Mouse (Mus musculus): ENCODE results near the gene Mybpc1. TPM values are rescaled to one million over a fixed set of nuclear protein-coding genes. Genes with fewer than 3 reads are reported as not detected.
A peak's percentile ranks its signal among the peaks of the same experiment; 100 is the strongest.

Gene Mybpc1
- not detected in 2 replicates for total RNA-seq (2015)
- total RNA-seq (2017), result not detected in 2 replicates

DNA sequence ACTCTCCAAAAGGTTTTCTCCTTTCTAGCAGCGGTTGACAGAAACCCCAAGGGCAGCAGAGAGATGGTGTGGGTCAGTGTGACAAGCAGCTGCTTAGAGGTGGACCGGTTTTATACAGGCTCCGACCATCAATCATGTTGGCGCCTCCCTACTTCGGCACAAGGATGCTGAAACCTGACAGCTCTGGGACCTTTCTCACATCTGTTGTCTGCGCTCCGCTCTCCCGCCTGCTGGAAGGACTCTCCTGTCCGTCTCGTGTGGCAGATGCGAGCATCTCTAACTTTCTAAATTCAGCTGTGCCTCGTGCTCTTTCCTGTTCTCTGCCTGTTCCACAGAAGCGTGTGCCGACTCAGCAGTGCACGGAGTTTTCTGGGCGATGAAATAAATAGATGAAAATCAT, at the start of gene Mybpc1:
Mybpc1 (minus strand) TSS at position 210 of the 400 bp plus-strand sequence.
- ATAC-seq (replicated peaks; ENCODE audit: poor library complexity), result no peak

DNA sequence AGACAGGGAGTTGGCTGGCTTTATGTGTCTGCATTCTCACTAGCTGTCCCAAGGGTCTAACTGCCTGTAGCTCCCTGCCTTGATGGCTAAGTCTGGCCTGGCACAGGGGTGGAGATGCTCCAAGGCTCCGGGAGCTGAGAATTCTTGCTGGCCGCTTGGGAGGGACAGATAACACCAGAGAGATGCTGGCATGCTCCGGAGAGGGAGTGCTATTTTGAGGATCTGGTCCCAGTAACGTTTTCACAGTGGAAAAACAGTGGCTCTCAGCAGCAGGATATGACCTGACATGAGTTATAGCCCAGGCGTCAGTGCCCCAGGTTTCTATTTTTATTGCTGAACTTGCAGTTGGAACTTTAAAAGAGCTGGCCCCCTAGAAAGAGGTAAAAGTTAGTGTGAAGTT, 40.5 kb upstream of the Mybpc1 start:
- ATAC-seq (replicated peaks; ENCODE audit: poor library complexity), result 0 out of 2 replicates have a peak, but pooled peaks have one; percentile 23

DNA sequence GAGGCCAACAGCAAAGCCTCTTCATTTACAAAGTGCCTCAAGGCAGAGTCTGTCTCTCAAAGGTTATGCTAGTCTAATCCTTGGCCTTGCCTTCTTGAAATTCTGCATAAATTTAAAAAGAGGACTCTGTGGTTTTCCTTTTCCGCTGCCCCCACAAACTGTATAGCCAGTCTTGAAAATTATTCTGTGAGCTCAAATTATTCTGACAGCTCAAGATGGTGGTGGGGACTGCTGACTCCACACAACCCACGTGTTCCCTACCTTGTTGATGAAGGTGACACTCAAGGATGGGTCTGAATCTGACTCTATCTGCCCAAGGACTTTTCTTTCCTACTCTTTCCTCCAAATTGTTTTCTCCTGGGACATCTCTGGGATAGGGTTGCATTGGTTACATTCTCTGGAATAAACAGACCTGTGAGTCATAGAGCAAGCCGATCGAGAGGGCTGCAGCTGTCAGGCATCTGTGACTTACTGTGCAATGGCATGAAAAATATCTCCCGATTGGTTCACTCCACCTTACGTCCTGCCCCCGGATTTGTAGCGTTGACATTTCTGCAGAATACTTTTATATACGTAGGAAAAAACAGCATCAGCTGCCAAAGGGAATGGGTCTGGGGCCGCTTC, 26.5 kb upstream of the Mybpc1 start:
- peak; percentile 42; the same call in 1 of the 2 replicates for ATAC-seq (replicated peaks; ENCODE audit: poor library complexity)

DNA sequence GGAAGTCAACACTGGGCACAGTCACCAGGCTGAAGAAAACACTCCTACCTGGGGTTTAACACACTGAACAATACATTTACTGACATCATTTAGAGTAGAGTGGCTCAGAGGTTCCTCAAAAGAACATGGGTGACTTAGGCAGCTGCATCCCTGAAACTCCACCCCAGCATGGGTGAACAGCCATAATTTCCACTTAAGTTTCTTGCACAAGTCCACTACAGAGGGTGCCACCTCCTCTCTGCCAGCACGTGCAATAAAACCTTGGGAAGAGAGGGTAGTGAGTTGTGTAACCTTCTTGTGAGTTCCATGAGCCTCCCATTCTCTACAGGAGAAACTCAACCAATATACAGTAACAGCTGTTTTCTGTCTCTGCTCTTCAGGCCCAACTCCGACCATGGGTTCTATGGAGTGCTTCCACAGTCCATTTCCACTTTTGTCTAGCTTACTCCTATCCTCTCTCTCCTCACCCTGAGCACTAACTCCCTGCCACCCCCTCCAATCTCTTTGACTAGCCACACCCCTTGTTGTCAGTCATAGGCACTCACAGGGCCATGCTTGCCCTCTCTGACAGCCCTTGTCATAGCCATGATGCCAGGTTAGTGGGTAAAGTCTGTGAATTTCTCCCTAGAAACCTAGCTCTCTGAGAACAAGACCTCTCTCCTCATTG, 25.8 kb upstream of the Mybpc1 start:
- peak; percentile 72 for ATAC-seq (replicated peaks; ENCODE audit: poor library complexity)

DNA sequence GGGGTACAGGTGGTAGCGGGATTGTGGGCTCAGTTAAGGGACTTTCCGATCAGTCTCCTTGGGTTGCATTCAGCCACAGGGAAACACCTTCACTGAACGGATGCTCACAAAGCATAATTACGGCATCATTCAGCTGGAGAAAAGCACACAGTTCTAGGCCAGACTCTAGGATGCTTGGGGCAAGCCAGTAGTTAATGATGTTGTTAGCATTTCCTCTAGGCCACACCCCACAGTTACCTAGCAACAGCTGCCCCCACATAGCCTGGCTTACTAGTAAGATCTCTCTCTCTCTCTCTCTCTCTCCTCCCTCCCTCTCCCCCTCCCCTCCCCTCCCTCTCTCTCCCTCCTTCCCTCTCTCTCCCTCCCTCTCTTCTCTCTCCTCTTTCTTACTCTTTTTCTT, 22.1 kb upstream of the Mybpc1 start:
- no peak for ATAC-seq (replicated peaks; ENCODE audit: poor library complexity)

DNA sequence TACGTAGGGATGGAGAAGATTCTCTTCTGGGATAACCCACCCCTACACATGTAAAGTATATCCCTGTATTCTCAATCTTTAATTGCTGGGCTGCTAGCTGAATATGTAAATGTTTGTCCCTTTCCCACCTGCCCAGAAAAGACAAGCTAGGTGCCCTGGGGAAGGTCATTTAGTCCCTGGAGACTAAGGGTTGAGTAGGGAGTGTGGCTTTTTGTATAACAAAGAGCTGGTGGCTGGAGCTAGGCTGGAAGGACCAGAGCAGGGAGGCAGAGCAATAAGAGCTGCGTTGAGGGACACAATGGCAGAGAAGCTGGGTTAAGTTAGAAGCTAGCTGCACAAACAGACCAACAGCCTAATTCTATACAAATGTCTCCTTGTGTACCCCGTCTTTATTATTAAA, 21.2 kb upstream of the Mybpc1 start:
- ATAC-seq (replicated peaks; ENCODE audit: poor library complexity), result no peak

DNA sequence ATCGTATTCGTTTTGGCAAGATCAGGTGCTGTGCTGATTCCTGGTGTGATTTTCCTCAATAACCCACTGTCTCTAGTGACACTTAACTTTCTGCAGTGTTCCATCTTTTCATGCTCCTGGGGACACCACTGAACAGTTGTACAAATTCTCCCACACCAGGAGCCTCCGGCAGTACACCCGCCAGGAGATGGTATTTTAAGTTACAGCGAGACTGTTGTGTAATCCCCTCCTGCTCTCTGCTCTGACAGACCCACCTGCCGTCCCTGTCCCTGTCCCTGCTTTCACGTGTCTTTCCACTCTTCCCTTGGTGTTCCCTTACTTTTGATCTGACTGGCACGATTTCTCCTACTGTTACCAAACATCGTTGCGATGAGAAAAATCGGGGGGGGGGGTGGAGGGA, 19.3 kb upstream of the Mybpc1 start:
- no peak for ATAC-seq (replicated peaks; ENCODE audit: poor library complexity)

DNA sequence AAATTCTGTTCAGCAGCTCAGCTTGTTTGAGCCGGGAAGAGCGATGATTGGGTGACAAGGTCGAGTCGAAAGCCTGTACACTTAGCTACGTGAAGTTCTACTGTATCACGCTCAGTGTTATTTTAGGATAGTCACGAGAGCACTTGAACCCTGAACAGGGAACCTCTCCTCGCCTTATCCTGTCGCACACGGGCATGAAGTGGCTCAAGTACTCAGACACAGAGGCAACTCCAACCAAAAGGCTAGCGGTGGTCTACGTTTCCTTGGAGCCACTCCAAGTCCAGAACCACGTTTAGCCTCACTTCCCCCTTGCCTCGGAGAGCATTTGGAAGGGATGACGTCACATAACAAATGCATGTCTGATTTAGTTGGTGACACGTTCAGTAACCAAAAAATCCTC, 17.7 kb upstream of the Mybpc1 start:
- peak; percentile 56 for ATAC-seq (replicated peaks; ENCODE audit: poor library complexity)

DNA sequence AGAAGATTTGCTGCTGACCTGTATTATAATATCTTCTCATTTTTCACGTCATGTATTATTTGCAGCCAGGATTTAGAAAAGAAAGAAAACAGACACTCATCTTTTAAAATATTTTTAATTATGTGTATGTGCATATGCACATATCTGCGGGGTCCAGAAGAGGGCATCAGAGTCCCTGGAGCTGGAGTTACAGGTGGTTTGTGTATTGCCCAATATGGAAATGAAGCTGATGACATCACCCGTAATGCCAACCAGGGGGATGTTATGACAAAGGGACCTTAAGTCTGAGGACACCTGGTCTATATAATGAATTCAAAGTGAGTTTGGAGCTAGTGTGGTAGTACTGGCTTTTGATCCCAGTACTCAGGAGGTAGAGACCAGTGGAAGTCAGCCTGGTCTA, 15.9 kb upstream of the Mybpc1 start:
- ATAC-seq (replicated peaks; ENCODE audit: poor library complexity), result peak; percentile 63

DNA sequence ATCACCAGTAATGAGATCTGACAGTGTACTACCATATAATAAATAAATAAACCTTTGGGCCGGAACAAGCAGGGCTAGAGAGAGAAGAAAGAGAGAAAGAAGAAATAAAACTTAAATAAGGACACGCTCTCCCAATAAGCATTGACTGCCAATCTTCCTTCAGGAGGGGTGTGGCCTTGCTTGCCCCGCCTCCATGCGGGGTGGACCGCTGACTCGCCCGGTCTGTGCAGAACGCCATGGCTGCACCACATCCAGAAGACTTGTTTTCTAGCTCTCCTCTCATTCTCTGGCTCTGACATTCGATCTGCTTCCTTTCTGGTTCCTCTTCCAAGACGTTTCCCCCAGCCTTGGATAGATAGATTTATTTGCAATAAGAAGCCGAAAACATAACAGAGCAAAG, 8.1 kb upstream of the Mybpc1 start:
- no peak for ATAC-seq (replicated peaks; ENCODE audit: poor library complexity)

DNA sequence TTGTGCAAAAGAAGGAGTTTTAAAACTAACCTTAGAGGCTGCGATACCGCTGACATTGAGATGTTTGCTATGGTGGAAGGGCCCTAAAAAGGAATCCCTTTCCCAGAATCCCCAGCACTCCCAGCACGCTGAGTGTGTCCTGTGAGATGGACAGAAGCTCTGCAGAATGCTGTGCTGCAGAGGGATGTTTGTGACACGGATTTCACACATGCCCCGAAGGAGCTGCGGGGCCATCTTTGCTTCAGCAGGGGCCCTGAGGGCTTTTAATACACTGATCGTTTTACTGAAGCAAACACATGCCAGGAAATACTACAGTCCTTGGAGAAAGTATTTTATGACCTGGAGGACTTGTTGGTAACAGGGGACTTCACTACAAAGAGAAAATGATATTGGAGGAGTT, 1.7 kb upstream of the Mybpc1 start:
- ATAC-seq (replicated peaks; ENCODE audit: poor library complexity), result no peak

DNA sequence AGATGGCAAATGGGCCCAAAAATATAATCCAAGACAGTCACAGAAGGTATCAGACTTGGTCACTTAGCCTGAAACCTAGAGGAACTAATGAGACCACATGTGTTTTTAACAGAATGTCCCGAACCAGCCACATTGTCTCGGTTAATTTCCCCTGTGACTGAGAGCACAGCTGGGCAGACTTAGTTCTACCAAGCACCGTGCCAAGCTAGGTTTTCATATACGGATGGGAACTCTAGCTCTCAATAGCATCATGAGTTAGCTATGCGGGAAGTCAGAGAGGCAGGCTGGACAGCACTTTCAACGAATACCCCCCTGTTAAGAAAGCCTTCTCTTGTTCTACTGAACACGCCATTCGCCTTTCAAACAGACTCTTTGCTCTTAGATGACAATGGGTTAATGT, 1.1 kb upstream of the Mybpc1 start:
- no peak for ATAC-seq (replicated peaks; ENCODE audit: poor library complexity)

DNA sequence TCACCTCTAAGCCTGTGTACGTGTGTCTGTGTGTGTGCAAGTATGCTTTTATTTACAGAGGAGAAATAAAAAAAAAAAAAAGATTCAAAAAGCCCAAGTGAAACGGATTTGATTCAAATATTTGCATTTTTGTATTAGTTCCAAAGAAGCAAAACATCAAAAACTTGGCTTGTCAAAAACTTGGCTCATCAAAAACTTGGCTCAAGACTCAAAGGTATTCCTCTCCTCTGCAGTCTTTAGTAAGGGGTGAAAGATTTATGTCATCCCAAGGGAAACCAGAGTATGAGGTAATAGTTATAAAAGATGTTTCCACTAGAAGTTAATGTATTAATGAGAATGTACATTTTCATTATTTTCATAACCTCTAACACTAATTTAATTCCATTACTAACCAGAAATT, 1.2 kb downstream of the Mybpc1 start:
- ATAC-seq (replicated peaks; ENCODE audit: poor library complexity), result no peak

DNA sequence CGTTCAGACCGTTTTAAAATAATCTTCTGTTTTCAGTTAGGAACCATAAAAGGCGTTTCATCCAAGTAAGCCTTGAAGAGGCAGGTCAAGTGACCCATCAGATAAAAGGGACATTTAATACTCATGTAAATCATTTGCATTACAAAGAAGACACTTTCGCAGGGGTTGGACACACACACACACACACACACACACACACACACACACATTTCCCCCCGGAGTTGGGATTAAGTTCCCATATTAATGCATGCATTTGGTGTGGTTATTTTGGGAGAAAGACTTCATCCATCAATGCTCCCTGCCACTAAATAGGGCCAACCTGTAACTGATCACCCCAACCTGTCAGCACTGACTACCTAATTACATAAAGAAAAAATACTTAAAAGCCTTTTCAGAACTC, 1.7 kb downstream of the Mybpc1 start:
- ATAC-seq (replicated peaks; ENCODE audit: poor library complexity), result no peak

DNA sequence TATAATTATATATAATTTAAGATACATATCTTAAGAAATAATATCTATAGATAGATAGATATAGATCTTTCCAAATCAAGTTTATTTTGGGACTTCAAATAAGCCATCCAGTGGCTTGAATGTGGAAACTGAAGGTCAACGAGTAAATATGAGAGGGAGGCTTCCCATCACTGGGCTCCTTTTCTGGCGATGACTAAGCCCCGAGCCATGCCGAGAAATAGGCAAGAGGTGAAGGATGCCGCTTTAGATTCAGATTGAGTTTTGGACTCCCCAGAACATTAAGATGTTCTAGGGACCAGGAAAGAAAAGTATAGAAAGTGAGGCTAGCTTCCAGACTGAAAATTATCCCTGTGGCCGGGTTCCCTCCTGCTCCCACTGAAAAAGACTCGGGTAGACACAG, 4.4 kb downstream of the Mybpc1 start:
- no peak for ATAC-seq (replicated peaks; ENCODE audit: poor library complexity)

DNA sequence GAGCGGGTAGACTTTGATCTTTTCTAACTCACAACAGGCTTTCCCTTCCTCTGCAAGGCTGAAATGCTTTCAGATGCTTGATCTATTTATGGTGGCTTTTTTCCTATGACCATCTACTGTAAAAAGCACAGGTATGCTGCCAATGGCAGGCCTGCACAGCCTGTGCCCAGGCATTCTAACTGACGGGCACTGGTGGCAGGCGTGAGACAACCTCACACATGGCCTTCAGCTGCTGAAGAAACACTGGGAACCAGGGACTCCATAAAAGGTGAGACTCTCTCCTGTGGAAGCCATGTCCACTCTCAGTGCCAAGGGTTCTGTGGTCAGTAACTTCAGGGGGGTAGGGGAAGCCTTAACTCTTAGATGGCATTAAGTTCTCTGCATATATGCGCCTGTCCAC, 12.6 kb downstream of the Mybpc1 start:
- no peak for ATAC-seq (replicated peaks; ENCODE audit: poor library complexity)

DNA sequence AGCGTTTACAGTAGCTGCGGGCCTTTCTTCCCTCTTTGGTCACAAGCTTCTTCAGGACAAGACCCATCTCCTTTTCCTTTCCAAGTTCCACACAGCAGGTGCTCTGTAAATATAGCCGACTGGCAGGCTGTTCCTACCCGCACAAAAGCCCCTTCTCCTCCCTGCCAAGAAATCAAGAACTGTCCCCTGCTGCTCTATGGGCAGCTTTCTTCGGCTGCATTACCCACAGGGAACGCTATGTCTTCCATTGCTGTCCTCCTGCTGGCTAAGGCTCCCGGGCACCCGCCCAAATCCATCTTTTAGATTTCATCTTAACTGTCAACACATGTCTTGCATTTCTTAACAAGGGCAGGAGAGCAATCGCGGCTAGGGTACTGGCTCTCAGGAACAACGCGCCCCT, 13.9 kb downstream of the Mybpc1 start:
- no peak for ATAC-seq (replicated peaks; ENCODE audit: poor library complexity)

DNA sequence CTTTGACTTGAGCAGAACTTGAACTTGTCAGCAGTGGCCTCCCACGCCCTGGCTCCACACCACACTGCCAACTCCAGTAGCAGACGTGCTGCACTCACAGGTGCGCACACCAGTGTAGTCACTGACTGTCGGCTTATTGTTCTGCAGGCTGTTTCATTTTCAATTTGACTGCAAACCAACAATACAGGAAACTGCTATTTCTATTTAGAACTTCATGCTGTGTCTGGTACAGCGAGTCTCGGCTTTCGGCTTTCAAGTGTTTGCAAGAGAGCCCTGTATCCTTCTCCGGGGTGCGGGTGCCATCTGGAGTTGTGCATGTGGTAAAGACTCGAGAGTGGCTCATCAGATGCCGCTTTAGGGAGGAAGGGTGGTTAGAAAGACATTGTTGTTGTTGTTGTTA, 20.5 kb downstream of the Mybpc1 start:
- ATAC-seq (replicated peaks; ENCODE audit: poor library complexity), result peak; percentile 61

DNA sequence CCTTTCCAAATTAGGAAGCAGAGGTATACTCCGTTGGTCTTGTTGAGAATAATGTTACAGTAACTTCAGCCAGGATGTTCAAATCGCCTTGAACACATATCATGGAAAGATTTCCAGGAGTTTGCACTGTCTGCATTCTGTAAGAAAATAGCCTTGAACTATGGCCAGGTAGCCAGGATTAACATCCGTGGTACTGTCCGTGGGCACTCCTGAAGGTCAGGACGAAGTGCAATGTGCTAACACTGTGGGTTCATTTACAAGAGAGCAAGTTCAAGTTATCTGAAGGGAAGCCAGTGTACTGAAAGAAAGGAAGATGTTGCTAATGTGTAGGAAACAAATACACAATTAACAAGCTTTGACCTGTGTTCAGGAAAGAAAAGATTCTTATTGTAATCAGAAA, 24.2 kb downstream of the Mybpc1 start:
- no peak for ATAC-seq (replicated peaks; ENCODE audit: poor library complexity)

DNA sequence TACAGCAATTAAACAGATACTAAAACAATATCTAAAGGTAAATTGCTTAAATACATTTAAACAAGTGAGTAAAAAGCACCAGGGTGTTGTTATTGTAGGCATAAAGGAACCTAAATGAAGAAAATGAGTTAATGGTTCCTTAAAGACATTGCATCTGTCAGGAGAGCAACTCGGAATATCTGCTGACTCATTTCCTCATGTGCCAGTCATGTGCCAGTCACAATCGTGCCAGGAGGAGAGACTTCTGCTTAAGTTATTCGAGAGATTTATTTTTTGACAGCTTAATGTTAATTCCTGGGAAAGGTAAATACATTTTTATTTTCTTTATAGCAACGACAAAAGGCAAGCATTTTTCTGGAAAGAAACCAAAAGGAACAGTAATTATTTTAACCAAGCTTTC, 26.3 kb downstream of the Mybpc1 start:
- ATAC-seq (replicated peaks; ENCODE audit: poor library complexity), result peak; percentile 86

DNA sequence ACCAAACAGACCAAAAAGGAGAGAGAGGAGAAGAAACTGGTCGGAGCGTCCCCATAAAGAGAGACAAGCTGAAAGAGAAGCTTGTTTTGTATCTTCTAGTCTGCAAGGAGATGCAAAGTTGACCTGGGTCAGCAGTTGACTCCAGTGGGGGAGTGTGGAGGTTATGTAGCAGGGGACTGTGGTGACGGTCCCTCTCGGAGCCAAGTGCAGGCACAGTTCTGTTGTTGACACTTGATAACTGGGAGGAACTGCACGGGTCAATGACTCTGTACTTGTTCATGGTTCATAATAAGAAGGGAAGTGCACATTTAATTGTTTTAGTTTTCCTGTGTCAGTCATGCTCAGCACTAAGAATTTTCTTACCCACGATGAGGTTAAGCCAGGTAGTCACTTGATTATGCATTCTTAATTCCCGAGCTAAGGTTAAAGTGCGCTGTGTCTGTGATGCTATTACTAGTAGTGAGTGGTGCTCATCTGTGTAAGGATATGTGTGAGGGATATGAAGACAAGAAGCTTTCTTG, 30.8 kb downstream of the Mybpc1 start:
- ATAC-seq (replicated peaks; ENCODE audit: poor library complexity), result no peak

DNA sequence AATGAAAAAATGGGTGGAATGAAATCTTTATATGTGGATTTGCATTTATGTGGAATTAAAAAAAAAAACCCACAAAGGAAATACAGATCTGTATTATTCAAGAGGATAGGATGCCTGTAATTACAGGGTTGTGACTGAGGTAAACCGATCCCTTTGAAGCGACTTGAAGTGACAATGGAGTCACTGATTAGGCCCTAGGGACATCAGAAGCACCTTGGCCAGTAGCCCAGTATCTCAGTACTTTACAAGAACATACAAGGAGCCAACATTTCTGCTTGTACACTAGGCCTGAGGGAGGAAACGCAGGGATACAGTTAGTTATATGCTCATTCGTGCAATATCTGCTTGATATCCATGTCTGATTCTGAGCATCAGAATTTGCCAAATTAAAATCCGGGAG, 32.8 kb downstream of the Mybpc1 start:
- ATAC-seq (replicated peaks; ENCODE audit: poor library complexity), result no peak

DNA sequence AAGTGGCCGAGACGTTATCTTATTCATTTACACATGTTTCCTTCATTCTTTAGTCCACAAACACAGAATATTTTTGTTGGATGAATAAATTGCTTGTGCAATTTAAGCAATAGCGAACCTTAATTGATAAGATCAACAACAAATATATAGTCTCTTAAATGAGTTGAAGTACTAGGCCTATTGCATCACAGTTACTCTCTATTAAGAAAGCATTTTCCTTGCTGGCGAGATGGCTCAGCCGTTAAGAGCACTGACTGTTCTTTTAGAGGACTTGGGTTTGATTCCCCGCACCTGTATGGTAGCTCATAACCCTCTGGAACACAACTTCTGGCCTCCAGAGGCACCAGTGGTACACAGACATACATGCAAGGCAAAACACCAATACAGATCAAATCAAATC, 47.9 kb downstream of the Mybpc1 start:
- no peak for ATAC-seq (replicated peaks; ENCODE audit: poor library complexity)

Data from megakaryocyte progenitor cell, adult 5-6 weeks (primary cell).